Mouse (Mus musculus): ENCODE results near the gene Inpp5a.

The Inpp5a gene

GRCm38 (mm10) chr7:139477748-139478147 lies 88.8 kb downstream of the Inpp5a start:
- no peak for DNase-seq (ENCODE audit: low spot score)

GRCm38 (mm10) chr7:139479077-139479476 lies 90.2 kb downstream of the Inpp5a start:
- DNase-seq (ENCODE audit: low spot score), result no peak

GRCm38 (mm10) chr7:139479626-139480025 lies 90.7 kb downstream of the Inpp5a start:
- no peak for DNase-seq (ENCODE audit: low spot score)

GRCm38 (mm10) chr7:139484206-139484955 lies 95.5 kb downstream of the Inpp5a start:
- no peak for DNase-seq (ENCODE audit: low spot score)

GRCm38 (mm10) chr7:139489721-139490211 lies 100.9 kb downstream of the Inpp5a start:
- DNase-seq (ENCODE audit: low spot score), result no peak

GRCm38 (mm10) chr7:139492351-139492750 lies 103.4 kb downstream of the Inpp5a start:
- DNase-seq (ENCODE audit: low spot score), result no peak

- no peak for DNase-seq (ENCODE audit: low spot score)
Measured at GRCm38 (mm10) chr7:139492946-139493345, 104.0 kb downstream of the Inpp5a start.

- DNase-seq (ENCODE audit: low spot score), result no peak
Measured at GRCm38 (mm10) chr7:139495791-139496190, 106.9 kb downstream of the Inpp5a start.

GRCm38 (mm10) chr7:139498038-139498625 lies 109.2 kb downstream of the Inpp5a start:
- no peak for DNase-seq (ENCODE audit: low spot score)

GRCm38 (mm10) chr7:139504064-139504463 lies 115.2 kb downstream of the Inpp5a start:
- no peak for DNase-seq (ENCODE audit: low spot score)

GRCm38 (mm10) chr7:139506677-139507412 lies 117.9 kb downstream of the Inpp5a start:
- no peak for DNase-seq (ENCODE audit: low spot score)

- no peak for DNase-seq (ENCODE audit: low spot score)
Measured at GRCm38 (mm10) chr7:139508938-139509337, 120.0 kb downstream of the Inpp5a start.

- DNase-seq (ENCODE audit: low spot score), result no peak
Measured at GRCm38 (mm10) chr7:139515959-139516660, 127.2 kb downstream of the Inpp5a start.

GRCm38 (mm10) chr7:139516661-139517016 lies 127.7 kb downstream of the Inpp5a start:
- no peak for DNase-seq (ENCODE audit: low spot score)

GRCm38 (mm10) chr7:139518352-139518751 lies 129.4 kb downstream of the Inpp5a start:
- no peak for DNase-seq (ENCODE audit: low spot score)

- no peak for DNase-seq (ENCODE audit: low spot score)
Measured at GRCm38 (mm10) chr7:139528309-139529076, 139.6 kb downstream of the Inpp5a start.

- DNase-seq (ENCODE audit: low spot score), result no peak
Measured at GRCm38 (mm10) chr7:139529208-139529607, 140.3 kb downstream of the Inpp5a start.

GRCm38 (mm10) chr7:139530591-139531427 lies 141.9 kb downstream of the Inpp5a start:
- DNase-seq (ENCODE audit: low spot score), result no peak

GRCm38 (mm10) chr7:139531428-139531801 lies 142.5 kb downstream of the Inpp5a start:
- no peak for DNase-seq (ENCODE audit: low spot score)

- DNase-seq (ENCODE audit: low spot score), result no peak
Measured at GRCm38 (mm10) chr7:139536331-139536730, 147.4 kb downstream of the Inpp5a start.

- no peak for DNase-seq (ENCODE audit: low spot score)
Measured at GRCm38 (mm10) chr7:139536831-139537230, 147.9 kb downstream of the Inpp5a start.

Measured in yolk sac, embryonic 10.5 days (tissue).